Mouse (Mus musculus): ENCODE measurements around the gene Ajap1.

DNA sequence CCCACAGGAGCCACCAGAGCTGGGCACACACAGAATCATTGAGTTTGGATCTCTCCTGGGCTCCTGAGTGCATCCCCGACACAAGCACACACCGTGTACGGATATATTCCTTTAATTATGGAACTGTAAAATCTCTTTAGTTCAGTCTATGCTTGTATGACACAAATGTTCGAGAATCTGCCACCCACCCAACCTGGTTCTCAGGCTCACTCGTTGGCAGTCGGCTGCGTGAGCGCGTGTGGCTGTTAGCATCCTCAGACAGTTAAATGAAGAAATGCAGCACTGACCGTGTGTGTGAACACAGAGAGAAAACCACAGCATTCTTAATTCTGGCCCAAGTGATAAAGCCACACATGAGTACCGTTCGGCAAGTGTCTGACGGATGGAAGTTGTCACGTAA, 109.5 kb downstream of the Ajap1 start:
- TF ChIP-seq CTCF (IDR thresholded peaks at IDR 0.05; ENCODE audit: control insufficient read depth, insufficient read depth, insufficient replicate concordance, low read depth, low read length) (no peak), POLR2A (IDR thresholded peaks at IDR 0.05; ENCODE audit: control insufficient read depth, low read depth, low read length) (no peak)

Measured in testis, adult 2 months (tissue).